Mouse (Mus musculus) C2C12 (cell line): ENCODE measurements around the gene Pla2r1. TPM values are rescaled to one million over a fixed set of nuclear protein-coding genes. Genes with fewer than 3 reads are reported as not detected.

Experiments
- H3K27me3 ChIP-seq: one replicate; pipeline ENCODE4 v1.6.1; 2011; ENCODE audit not compliant: control insufficient read depth, insufficient read depth, insufficient read length
- H3K36me3 ChIP-seq: one replicate; pipeline ENCODE4 v1.6.1; 2011; ENCODE audit not compliant: control insufficient read depth, insufficient read depth
- H3K4me3 ChIP-seq: one replicate; pipeline ENCODE4 v1.5.1; 2011; ENCODE audit warnings: mild to moderate bottlenecking, control low read depth; ENCODE audit not compliant: poor library complexity, insufficient read depth, severe bottlenecking
- H3K79me2 ChIP-seq: one replicate; pipeline ENCODE4 v1.6.1; 2011; ENCODE audit not compliant: control insufficient read depth, insufficient read depth
- H3K79me3 ChIP-seq: one replicate; pipeline ENCODE4 v1.6.1; 2011; ENCODE audit warnings: low read depth, control low read depth
- H3ac ChIP-seq: one replicate; pipeline ENCODE3; 2011; ENCODE audit warnings: low read depth; ENCODE audit not compliant: control insufficient read depth, insufficient read length
- CEBPB ChIP-seq: IDR thresholded peaks from one replicate; pipeline ENCODE4 v1.6.1; 2011; ENCODE audit warnings: low read depth, mild to moderate bottlenecking, control low read depth, moderate library complexity
- CTCF ChIP-seq: IDR thresholded peaks from one replicate; pipeline ENCODE4 v1.5.1; 2011; ENCODE audit not compliant: control insufficient read depth, insufficient read depth, insufficient read length
- FOSL1 ChIP-seq: IDR thresholded peaks from one replicate; pipeline ENCODE4 v1.8.0; 2011; ENCODE audit warnings: mild to moderate bottlenecking, low read length; ENCODE audit not compliant: poor library complexity, insufficient read depth, severe bottlenecking
- MAX ChIP-seq: IDR thresholded peaks from one replicate; pipeline ENCODE4 v1.6.1; 2011; ENCODE audit warnings: mild to moderate bottlenecking, control low read depth
- MYOD1 ChIP-seq: IDR thresholded peaks from one replicate; pipeline ENCODE4 v1.6.1; 2011; ENCODE audit warnings: low read depth; ENCODE audit not compliant: control insufficient read depth, insufficient read length
- MYOG ChIP-seq: IDR thresholded peaks from one replicate; pipeline ENCODE4 v1.6.1; 2011; ENCODE audit not compliant: control insufficient read depth, insufficient read length; ENCODE audit errors: extremely low read depth
- USF1 ChIP-seq: IDR thresholded peaks from one replicate; pipeline ENCODE4 v1.6.1; 2011; ENCODE audit warnings: low read depth, mild to moderate bottlenecking, control low read depth, moderate library complexity
- polyA plus RNA-seq: library from polyadenylated mRNA; unstranded; fragments of >200 nt; fragmentation: generic; extraction: Trizol; gene quantifications from one replicate; pipeline ENCODE4 v1.2.1, GENCODE M21; 2012; ENCODE audit warnings: missing spikeins

Pla2r1 gene
- polyA plus RNA-seq, 1 experiment: 0.48 TPM

GRCm38 (mm10) chr2:60515817-60516216, 37.3 kb downstream of the Pla2r1 start:
- H3K4me3 ChIP-seq: no peak overlapping the region
- no peaks in the 10 kb centered on the region for H3K79me2 ChIP-seq
- TF ChIP-seq USF1 (no peak), MYOG (no peak), MYOD1 (no peak), CEBPB (no peak), MAX (no peak), FOSL1 (no peak), CTCF (no peak)

GRCm38 (mm10) chr2:60514863-60515262, 38.2 kb downstream of the Pla2r1 start:
- Histone ChIP-seq H3K4me3 (no peak overlapping the region), H3K27me3 (no peaks in the 10 kb centered on the region), H3ac (no peak overlapping the region), H3K36me3 (no peaks in the 10 kb centered on the region), H3K79me2 (no peaks in the 10 kb centered on the region), H3K79me3 (no peaks in the 10 kb centered on the region)
- no peak for TF ChIP-seq MAX
- TF ChIP-seq CTCF: no peak
- no peak for TF ChIP-seq FOSL1
- no peak for TF ChIP-seq MYOD1
- no peak for TF ChIP-seq USF1
- no peak for TF ChIP-seq CEBPB
- no peak for TF ChIP-seq MYOG

More at GRCm38 (mm10) chr2:60515817-60516216, 37.3 kb downstream of the Pla2r1 start:
- Histone ChIP-seq H3K36me3 (no peaks in the 10 kb centered on the region), H3ac (no peak overlapping the region), H3K79me3 (no peaks in the 10 kb centered on the region), H3K27me3 (no peaks in the 10 kb centered on the region)

GRCm38 (mm10) chr2:60510718-60511117, 42.4 kb downstream of the Pla2r1 start:
- Histone ChIP-seq H3K36me3 (no peaks in the 10 kb centered on the region), H3K27me3 (no peaks in the 10 kb centered on the region), H3ac (no peak overlapping the region), H3K79me3 (no peaks in the 10 kb centered on the region), H3K79me2 (no peaks in the 10 kb centered on the region), H3K4me3 (no peak overlapping the region)
- TF ChIP-seq FOSL1: no peak
- TF ChIP-seq USF1: no peak

GRCm38 (mm10) chr2:60505145-60505544, 48.0 kb downstream of the Pla2r1 start:
- Histone ChIP-seq H3K79me3 (no peaks in the 10 kb centered on the region), H3ac (no peak overlapping the region), H3K27me3 (no peaks in the 10 kb centered on the region), H3K4me3 (no peak overlapping the region), H3K79me2 (no peaks in the 10 kb centered on the region), H3K36me3 (no peaks in the 10 kb centered on the region)
- TF ChIP-seq CTCF: no peak
- no peak for TF ChIP-seq USF1
- TF ChIP-seq CEBPB: no peak
- TF ChIP-seq MYOG: no peak
- no peak for TF ChIP-seq MYOD1
- TF ChIP-seq MAX: no peak
- no peak for TF ChIP-seq FOSL1

GRCm38 (mm10) chr2:60504718-60505117, 48.4 kb downstream of the Pla2r1 start:
- no peaks in the 10 kb centered on the region for H3K36me3 ChIP-seq
- TF ChIP-seq FOSL1 (no peak), MYOG (no peak), CTCF (no peak), MAX (no peak), USF1 (no peak), CEBPB (no peak), MYOD1 (no peak)
- H3K4me3 ChIP-seq: no peak overlapping the region
- no peak overlapping the region for H3ac ChIP-seq
- H3K79me2 ChIP-seq: no peaks in the 10 kb centered on the region
- no peaks in the 10 kb centered on the region for H3K27me3 ChIP-seq
- H3K79me3 ChIP-seq: no peaks in the 10 kb centered on the region

- no peaks in the 10 kb centered on the region for H3K27me3 ChIP-seq
- no peak overlapping the region for H3ac ChIP-seq
- H3K79me2 ChIP-seq: no peaks in the 10 kb centered on the region
- no peaks in the 10 kb centered on the region for H3K79me3 ChIP-seq
- TF ChIP-seq MAX: no peak
- TF ChIP-seq MYOG: no peak
- TF ChIP-seq CTCF: no peak
- TF ChIP-seq MYOD1: no peak
- TF ChIP-seq FOSL1: no peak
- TF ChIP-seq USF1: no peak
- TF ChIP-seq CEBPB: no peak
- no peaks in the 10 kb centered on the region for H3K36me3 ChIP-seq
- no peak overlapping the region for H3K4me3 ChIP-seq
These were observed 49.1 kb downstream of the Pla2r1 start for GRCm38 (mm10) chr2:60503991-60504390.
